Mouse (Mus musculus) MEL (cell line): ENCODE measurements at regions not wholly inside any gene's neighbourhood (a gene's known extent, or its start where the extent isn't known, plus 50 kb on each side); places are given as distances from the start of the nearest gene placed in this dataset.

ENCODE experiments used
- DNase-seq: peaks from one replicate; pipeline ENCODE4 v3.0.0; 2011; ENCODE audit warnings: low read depth, low spot score
- H3K27ac ChIP-seq: 2 replicates; pipeline ENCODE4 v1.5.1; 2012; ENCODE audit warnings: low read depth, mild to moderate bottlenecking, control low read depth, low read length, moderate library complexity; ENCODE audit not compliant: control insufficient read depth
- H3K27me3 ChIP-seq, 2 experiments: fragments of 150-350 bp in 1 of 2; sonication (generic) in 1 of 2; 2 replicates each; pipeline ENCODE4 v1.6.1; 2012; ENCODE audit warnings: low read length in 2 of 2, mild to moderate bottlenecking in 2 of 2, improper control_type of control experiment in 1 of 2, moderate library complexity in 1 of 2; ENCODE audit not compliant: insufficient read depth in 2 of 2, control insufficient read depth in 1 of 2
- H3K36me3 ChIP-seq, 2 experiments: 2 replicates each; pipeline ENCODE4 v1.6.1; 2012 to 2014; ENCODE audit warnings: low read length in 2 of 2, improper control_type of control experiment in 1 of 2, inconsistent platforms in 1 of 2, mild to moderate bottlenecking in 1 of 2; ENCODE audit not compliant: insufficient read depth in 2 of 2, control insufficient read depth in 1 of 2
- H3K4me1 ChIP-seq, 2 experiments: fragments of 150-350 bp in 1 of 2; sonication (generic) in 1 of 2; 2 replicates each; pipeline ENCODE4 v1.6.1; 2012; ENCODE audit warnings: low read length in 2 of 2, improper control_type of control experiment in 1 of 2, mild to moderate bottlenecking in 1 of 2; ENCODE audit not compliant: insufficient read depth in 2 of 2, control insufficient read depth in 1 of 2
- H3K4me3 ChIP-seq, 2 experiments: fragments of 150-350 bp in 1 of 2; sonication (generic) in 1 of 2; 2 replicates each; pipeline ENCODE4 v1.5.1; 2012; ENCODE audit warnings: low read depth in 2 of 2, low read length in 2 of 2, mild to moderate bottlenecking in 2 of 2, moderate library complexity in 2 of 2, control low read depth in 1 of 2, improper control_type of control experiment in 1 of 2; ENCODE audit not compliant: control insufficient read depth in 1 of 2, insufficient read depth in 1 of 2
- H3K79me2 ChIP-seq: 2 replicates; pipeline ENCODE4 v1.6.1; 2012; ENCODE audit warnings: mild to moderate bottlenecking, low read length, moderate library complexity; ENCODE audit not compliant: control insufficient read depth, poor library complexity, insufficient read depth
- H3K9ac ChIP-seq: 2 replicates; pipeline ENCODE4 v1.6.1; 2012; ENCODE audit warnings: low read depth, mild to moderate bottlenecking, control low read depth, low read length, moderate library complexity; ENCODE audit not compliant: control insufficient read depth, poor library complexity, severe bottlenecking
- H3K9me3 ChIP-seq: fragments of 150-350 bp; sonication (generic); replicated peaks from 2 replicates; pipeline ENCODE4 v1.6.1; 2012; ENCODE audit warnings: mild to moderate bottlenecking, low read length, improper control_type of control experiment, moderate library complexity; ENCODE audit not compliant: insufficient read depth
- BHLHE40 ChIP-seq: IDR thresholded peaks from 2 replicates; pipeline ENCODE4 v1.6.1; 2012; ENCODE audit warnings: low read depth, mild to moderate bottlenecking, inconsistent platforms, low read length, improper control_type of control experiment, borderline replicate concordance
- CHD1 ChIP-seq: IDR thresholded peaks from 2 replicates; pipeline ENCODE4 v1.6.1; 2012; ENCODE audit warnings: low read depth, mild to moderate bottlenecking, inconsistent platforms, low read length, improper control_type of control experiment
- CHD2 ChIP-seq: IDR thresholded peaks from 2 replicates; pipeline ENCODE4 v1.6.1; 2011; ENCODE audit warnings: low read length, improper control_type of control experiment
- E2F4 ChIP-seq: IDR thresholded peaks from 2 replicates; pipeline ENCODE4 v1.6.1; 2011; ENCODE audit warnings: low read depth, low read length, improper control_type of control experiment, borderline replicate concordance
- EP300 ChIP-seq, 2 experiments: IDR thresholded peaks; 2 replicates each; pipeline ENCODE4 v1.6.1; 2011; ENCODE audit warnings: improper control_type of control experiment in 2 of 2, low read length in 2 of 2, low read depth in 1 of 2, mild to moderate bottlenecking in 1 of 2
- ETS1 ChIP-seq: IDR thresholded peaks from 2 replicates; pipeline ENCODE4 v1.6.1; 2012; ENCODE audit warnings: low read depth, mild to moderate bottlenecking, inconsistent platforms, low read length, improper control_type of control experiment, moderate library complexity
- GABPA ChIP-seq: IDR thresholded peaks from 2 replicates; pipeline ENCODE4 v1.6.1; 2012; ENCODE audit warnings: low read depth, mild to moderate bottlenecking, inconsistent platforms, low read length, improper control_type of control experiment, moderate library complexity
- KAT2A ChIP-seq: conservative IDR thresholded peaks from 2 replicates; pipeline ENCODE4 v1.6.1; 2012; ENCODE audit warnings: low read depth, low read length, improper control_type of control experiment, inconsistent platforms
- MAZ ChIP-seq: IDR thresholded peaks from 2 replicates; pipeline ENCODE4 v1.6.1; 2012; ENCODE audit warnings: low read depth, mild to moderate bottlenecking, inconsistent platforms, low read length, improper control_type of control experiment
- MEF2A ChIP-seq: IDR thresholded peaks from 2 replicates; pipeline ENCODE4 v1.6.1; 2014; ENCODE audit warnings: low read depth, mild to moderate bottlenecking, inconsistent platforms, low read length, improper control_type of control experiment; ENCODE audit not compliant: poor library complexity, insufficient replicate concordance, severe bottlenecking; ENCODE audit errors: extremely low read depth
- MXI1 ChIP-seq: IDR thresholded peaks from 2 replicates; pipeline ENCODE4 v1.6.1; 2011; ENCODE audit warnings: mild to moderate bottlenecking, low read depth, low read length, improper control_type of control experiment
- MYB ChIP-seq: IDR thresholded peaks from 2 replicates; pipeline ENCODE4 v1.6.1; 2011; ENCODE audit warnings: mild to moderate bottlenecking, low read depth, low read length, improper control_type of control experiment
- POLR2A ChIP-seq, 2 experiments: IDR thresholded peaks; 2 replicates each; pipeline ENCODE4 v1.6.1; 2011 to 2012; ENCODE audit warnings: low read length in 2 of 2, mild to moderate bottlenecking in 2 of 2, control low read depth in 1 of 2, improper control_type of control experiment in 1 of 2, low read depth in 1 of 2, moderate library complexity in 1 of 2; ENCODE audit not compliant: control insufficient read depth in 1 of 2, insufficient read depth in 1 of 2, poor library complexity in 1 of 2
- POLR2AphosphoS2 ChIP-seq: IDR thresholded peaks from 2 replicates; pipeline ENCODE4 v1.6.1; 2011; ENCODE audit warnings: low read length, improper control_type of control experiment
- RAD21 ChIP-seq: IDR thresholded peaks from 2 replicates; pipeline ENCODE4 v1.6.1; 2011; ENCODE audit warnings: mild to moderate bottlenecking, low read depth, low read length, improper control_type of control experiment
- RCOR1 ChIP-seq: IDR thresholded peaks from 2 replicates; pipeline ENCODE4 v1.6.1; 2012; ENCODE audit warnings: low read depth, mild to moderate bottlenecking, inconsistent platforms, low read length, improper control_type of control experiment
- SIN3A ChIP-seq: IDR thresholded peaks from 2 replicates; pipeline ENCODE4 v1.6.1; 2012; ENCODE audit warnings: low read length, improper control_type of control experiment, inconsistent platforms
- TAL1 ChIP-seq: IDR thresholded peaks from 2 replicates; pipeline ENCODE4 v1.6.1; 2012; ENCODE audit warnings: mild to moderate bottlenecking, inconsistent platforms, low read length, moderate library complexity, mixed read lengths
- TCF12 ChIP-seq: IDR thresholded peaks from 2 replicates; pipeline ENCODE4 v1.6.1; 2014; ENCODE audit warnings: low read depth, mild to moderate bottlenecking, inconsistent platforms, low read length, improper control_type of control experiment, moderate library complexity
- USF1 ChIP-seq: IDR thresholded peaks from 2 replicates; pipeline ENCODE4 v1.6.1; 2014; ENCODE audit warnings: low read depth, mild to moderate bottlenecking, inconsistent platforms, low read length, improper control_type of control experiment, moderate library complexity
- USF2 ChIP-seq, 2 experiments: IDR thresholded peaks; 2 replicates each; pipeline ENCODE4 v1.6.1; 2011 to 2012; ENCODE audit warnings: improper control_type of control experiment in 2 of 2, low read length in 2 of 2, borderline replicate concordance in 1 of 2, inconsistent platforms in 1 of 2, low read depth in 1 of 2, mild to moderate bottlenecking in 1 of 2; ENCODE audit not compliant: insufficient read depth in 1 of 2
- ZC3H11A ChIP-seq: IDR thresholded peaks from 2 replicates; pipeline ENCODE4 v1.6.1; 2012; ENCODE audit warnings: low read depth, mild to moderate bottlenecking, inconsistent platforms, low read length, improper control_type of control experiment
- ZNF384 ChIP-seq: IDR thresholded peaks from 2 replicates; pipeline ENCODE4 v1.6.1; 2012; ENCODE audit warnings: low read depth, mild to moderate bottlenecking, inconsistent platforms, low read length, improper control_type of control experiment

DNA sequence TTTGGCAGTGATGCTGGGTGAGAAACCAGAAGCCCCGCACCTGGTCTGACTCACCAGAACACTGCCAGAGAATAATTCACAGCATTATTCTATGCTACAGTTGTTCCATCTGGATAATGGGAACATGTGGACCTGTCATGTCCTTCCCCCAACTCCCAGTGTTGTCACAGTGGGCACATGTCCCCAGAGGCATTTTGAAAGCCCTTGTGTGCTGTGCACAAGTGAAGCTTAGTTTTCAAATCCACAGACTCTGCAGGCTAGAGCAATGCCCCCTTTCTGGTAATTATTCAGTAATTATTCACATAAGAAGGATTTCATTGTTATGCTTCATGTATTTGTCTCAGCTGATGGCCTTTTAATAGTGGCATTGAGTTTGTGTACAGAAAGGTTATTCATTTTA, 146.7 kb downstream of the Slc4a3 start:
- Histone ChIP-seq H3K9me3 (no peaks in the 10 kb centered on the region), H3K27ac (no peak overlapping the region), H3K36me3 (no peaks in the 10 kb centered on the region)
- DNase-seq, result no peak
- TF ChIP-seq MAZ, result no peak
- TF ChIP-seq RAD21, result no peak
- no peak for TF ChIP-seq GABPA
- no peak for TF ChIP-seq MEF2A
- no peak for TF ChIP-seq ZC3H11A
- TF ChIP-seq TAL1, result no peak
- no peak for TF ChIP-seq POLR2AphosphoS2
- TF ChIP-seq CHD1, result no peak
- TF ChIP-seq USF2 (IDR thresholded peaks at IDR 0.05; ENCODE audit: borderline replicate concordance in 1 of 2, insufficient read depth in 1 of 2, low read depth in 1 of 2, low read length in 2 of 2), result no peak
- TF ChIP-seq, all 39 proteins: peak for 0
- Histone ChIP-seq H3K4me1 (no peaks in the 10 kb centered on the region), H3K27me3 (no peaks in the 10 kb centered on the region), H3K9ac (no peak overlapping the region), H3K4me3 (no peak overlapping the region), H3K79me2 (no peaks in the 10 kb centered on the region)

DNA sequence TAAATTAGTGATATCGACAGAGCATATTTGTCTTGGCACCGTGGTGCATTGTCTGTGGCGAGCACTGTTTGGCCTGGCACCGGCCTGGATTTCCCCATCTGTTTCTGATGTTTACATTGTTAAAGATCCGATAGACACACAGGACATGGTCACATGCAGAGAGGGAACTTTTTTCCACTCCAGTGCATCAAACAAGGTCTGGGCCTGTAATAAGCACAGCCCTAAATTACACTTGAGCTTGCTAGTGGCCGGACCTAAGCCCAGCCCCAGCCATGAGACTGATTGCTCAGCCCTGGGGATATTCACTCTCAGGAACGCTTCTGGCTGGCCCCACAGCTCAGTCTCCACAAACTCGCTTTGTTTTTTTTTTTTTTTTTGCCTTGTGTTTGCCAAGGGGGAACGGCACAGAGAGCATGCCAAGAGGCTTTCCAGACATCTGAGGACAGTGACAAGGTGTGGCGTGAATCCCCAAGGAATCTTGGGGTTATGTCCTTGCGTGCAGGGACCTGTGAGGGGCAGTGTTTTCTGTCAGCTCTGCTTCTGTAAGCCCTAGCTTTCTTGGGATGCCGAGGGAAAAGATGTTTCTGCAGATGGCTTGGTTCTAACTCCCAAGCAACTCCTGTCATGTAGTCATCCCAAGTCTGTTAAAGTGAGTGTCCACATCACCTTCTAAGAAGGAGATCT, 147.3 kb downstream of the Slc4a3 start:
- no peaks in the 10 kb centered on the region for H3K79me2 ChIP-seq
- TF ChIP-seq MYB (no peak), RAD21 (no peak), RCOR1 (no peak), BHLHE40 (no peak), GABPA (no peak), POLR2AphosphoS2 (no peak), USF1 (no peak), CHD2 (no peak), KAT2A (no peak), POLR2A (IDR thresholded peaks at IDR 0.05; ENCODE audit: control insufficient read depth in 1 of 2, insufficient read depth in 1 of 2, low read depth in 1 of 2, low read length in 2 of 2, poor library complexity in 1 of 2) (no peak), ETS1 (no peak), EP300 (IDR thresholded peaks at IDR 0.05; ENCODE audit: low read depth in 1 of 2, low read length in 2 of 2) (no peak), E2F4 (no peak), MXI1 (no peak), SIN3A (no peak), TAL1 (no peak), TCF12 (no peak), MAZ (no peak), ZNF384 (no peak)
- no peak for DNase-seq
- H3K4me3 ChIP-seq, result no peak overlapping the region
- no peak overlapping the region for H3K9ac ChIP-seq
- no peaks in the 10 kb centered on the region for H3K4me1 ChIP-seq
- H3K27me3 ChIP-seq, result no peaks in the 10 kb centered on the region
- H3K27ac ChIP-seq, result no peak overlapping the region
- H3K9me3 ChIP-seq, result no peaks in the 10 kb centered on the region
- no peaks in the 10 kb centered on the region for H3K36me3 ChIP-seq
